Mouse (Mus musculus): Measurements from ENCODE around the gene Kif2c. TPM values are rescaled to one million over a fixed set of nuclear protein-coding genes. Genes with fewer than 3 reads are reported as not detected.

Gene Kif2c
- polyA plus RNA-seq, 1 experiment from 2014 or later = 77.6 TPM

DNA sequence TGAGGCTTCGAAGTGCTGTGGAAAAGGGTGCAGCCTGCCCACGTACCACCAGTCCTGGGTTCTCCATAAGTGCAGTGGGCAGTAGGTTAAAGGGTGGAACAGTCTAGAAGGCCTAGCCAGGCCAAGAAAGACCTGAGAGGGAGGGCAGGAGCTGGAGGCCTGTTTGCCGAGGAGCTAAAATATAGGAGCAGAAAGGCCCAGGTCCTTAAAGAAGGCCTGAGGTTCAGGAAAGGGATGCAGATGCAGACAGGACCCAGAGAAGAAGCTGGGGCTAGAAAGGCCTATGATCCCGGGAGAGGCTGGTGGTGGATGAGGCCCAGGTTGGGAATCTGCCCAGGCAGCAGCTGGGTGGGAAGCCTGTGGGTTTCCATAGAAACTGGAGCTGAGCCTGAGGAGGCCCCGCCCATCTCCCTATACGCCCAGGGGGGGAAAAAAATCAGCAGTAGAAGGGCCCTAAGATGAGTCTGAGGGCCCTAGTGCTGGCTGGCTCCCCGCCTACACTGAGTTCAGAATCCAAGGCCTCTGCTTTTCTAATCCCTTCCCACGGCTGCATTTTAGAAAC, 57.0 kb downstream of the Kif2c start, which contains the start of gene Btbd19:
TSS of gene Btbd19 (minus strand) at position 378 of the 562 bp plus-strand sequence.
- no peaks in the 10 kb centered on the region for H3K27me3 ChIP-seq (ENCODE audit: control insufficient read depth, insufficient read depth, low read depth, low read length)
- H3K4me3 ChIP-seq (ENCODE audit: low read length) = no peak within 1 kb of the TSS
- peak within 1 kb of the TSS; percentile 80 for H3K27ac ChIP-seq (ENCODE audit: low read length)
- H3K9me3 ChIP-seq (ENCODE audit: control insufficient read depth, low read length) = no peaks in the 10 kb centered on the region
- 0 out of 2 replicates have a peak within 1 kb of the TSS, but pooled peaks have one; percentile 11 for H3K4me2 ChIP-seq (ENCODE audit: low read depth, low read length)
- H3K9ac ChIP-seq (ENCODE audit: low read length) = peak within 1 kb of the TSS; percentile 42
- ATAC-seq (ENCODE audit: low read depth) = peak; percentile 70
- H3K36me3 ChIP-seq (ENCODE audit: control insufficient read depth, insufficient read depth, low read length) = no peaks in the 10 kb centered on the region
- peaks cover 28% of the 10 kb centered on the region for H3K4me1 ChIP-seq (replicated peaks; ENCODE audit: control insufficient read depth, insufficient read depth, low read length)
- 24% methylated on average over 8 of the region's 8 CpGs for WGBS

DNA sequence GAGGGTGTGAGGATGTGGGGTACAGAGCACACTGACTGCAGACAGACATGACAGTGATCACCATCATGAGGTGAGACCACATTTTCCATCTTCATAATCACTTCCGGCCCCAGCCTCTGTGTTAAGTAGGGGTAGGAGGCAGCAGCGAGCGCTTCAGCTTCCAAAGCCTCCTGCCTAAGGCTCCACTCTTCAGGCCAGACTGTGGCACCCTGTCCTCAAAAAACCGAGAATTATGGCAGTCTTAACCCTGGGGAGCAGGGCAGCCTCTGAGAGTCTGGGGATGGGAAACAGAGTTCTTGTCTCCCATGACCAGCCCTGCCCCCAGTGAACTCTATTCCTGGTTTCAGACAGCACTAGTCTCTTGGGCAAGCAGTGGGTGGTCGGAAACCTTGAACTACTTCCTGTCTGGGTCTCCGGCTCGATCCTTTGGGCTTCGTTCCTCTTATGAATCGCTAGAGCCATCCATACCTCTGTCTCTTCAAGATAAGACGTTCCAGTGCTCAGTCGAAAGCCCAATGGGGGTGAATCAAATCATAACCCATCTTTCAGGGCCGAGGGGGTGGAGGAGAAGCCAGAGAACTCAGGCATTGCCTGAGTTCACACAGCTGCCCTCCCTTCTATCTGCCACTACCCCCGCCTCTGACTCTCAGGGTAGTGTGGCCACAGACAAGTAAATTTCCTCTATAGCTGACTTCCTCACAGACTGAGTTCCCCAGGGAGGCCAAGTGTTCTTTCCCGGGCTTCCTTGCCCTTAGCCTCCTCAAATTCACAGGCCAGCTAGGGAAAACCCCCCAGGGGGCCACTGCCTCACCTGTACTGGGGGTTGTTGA, 57.7 kb downstream of the Kif2c start:
- Histone ChIP-seq H3K4me1 (replicated peaks; ENCODE audit: control insufficient read depth, insufficient read depth, low read length) (peaks cover 32% of the 10 kb centered on the region), H3K4me2 (ENCODE audit: low read depth, low read length) (0 out of 2 replicates have a peak overlapping the region, but pooled peaks have one; percentile 11), H3K27me3 (ENCODE audit: control insufficient read depth, insufficient read depth, low read depth, low read length) (no peaks in the 10 kb centered on the region), H3K27ac (ENCODE audit: low read length) (peak overlapping the region; percentile 80), H3K4me3 (ENCODE audit: low read length) (no peak overlapping the region), H3K9me3 (ENCODE audit: control insufficient read depth, low read length) (no peaks in the 10 kb centered on the region), H3K9ac (ENCODE audit: low read length) (peak overlapping the region; percentile 42), H3K36me3 (ENCODE audit: control insufficient read depth, insufficient read depth, low read length) (no peaks in the 10 kb centered on the region)
- 36% methylated on average over 14 of the region's 14 CpGs for WGBS
- ATAC-seq (ENCODE audit: low read depth) = no peak

DNA sequence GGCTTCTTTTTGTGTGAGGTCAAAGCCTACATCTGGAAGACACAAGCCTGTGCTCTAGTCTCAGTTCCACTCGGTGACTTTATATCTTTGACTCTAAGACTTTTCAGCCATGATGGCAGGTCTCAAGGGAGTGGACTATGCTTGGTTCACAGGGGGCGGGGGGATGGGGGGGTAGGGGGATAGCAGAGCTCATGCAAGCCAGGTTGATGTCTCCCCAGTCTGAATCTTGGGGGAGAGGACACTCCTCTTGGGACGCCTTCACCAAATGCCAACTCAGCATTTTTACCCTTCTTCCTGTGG, 58.3 kb downstream of the Kif2c start:
- Histone ChIP-seq H3K27ac (ENCODE audit: low read length) (peak overlapping the region; percentile 80; the same call in 1 of the 2 replicates), H3K4me2 (ENCODE audit: low read depth, low read length) (no peak overlapping the region), H3K4me1 (replicated peaks; ENCODE audit: control insufficient read depth, insufficient read depth, low read length) (peaks cover 34% of the 10 kb centered on the region)

DNA sequence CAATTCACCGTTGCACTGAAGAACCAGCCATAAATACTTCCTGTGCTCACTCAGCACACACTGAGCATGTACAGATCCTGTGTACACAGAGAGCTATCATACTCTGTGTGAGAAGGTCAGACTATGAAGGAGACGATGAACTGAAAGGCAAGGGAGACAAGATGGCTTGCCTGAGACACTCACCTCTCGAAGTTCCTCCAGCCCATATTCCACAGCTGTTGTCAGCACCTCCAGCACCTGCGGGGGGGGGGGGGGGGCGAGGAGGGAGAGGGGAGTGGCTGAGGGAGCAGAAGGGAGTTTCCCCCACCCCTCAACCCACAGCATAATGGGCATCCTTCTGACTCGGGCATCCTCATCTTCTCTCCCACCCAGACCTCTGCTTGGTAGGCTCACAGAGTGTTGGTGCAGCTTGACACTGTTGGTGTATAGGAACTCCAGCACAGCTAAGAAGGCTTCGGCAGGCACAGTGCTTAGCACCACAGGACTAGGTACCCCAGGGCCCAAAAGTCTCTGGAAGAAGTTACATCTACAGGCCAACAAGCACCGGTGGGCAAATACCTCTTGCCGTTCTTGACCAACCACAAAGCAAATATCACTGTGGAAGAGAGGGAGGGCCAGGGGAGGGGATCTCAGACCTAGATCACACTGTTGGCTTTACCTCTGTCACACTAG, 58.8 kb downstream of the Kif2c start:
- WGBS = 61% methylated on average over 7 of the region's 9 CpGs
- Histone ChIP-seq H3K9me3 (ENCODE audit: control insufficient read depth, low read length) (no peaks in the 10 kb centered on the region), H3K4me1 (replicated peaks; ENCODE audit: control insufficient read depth, insufficient read depth, low read length) (peaks cover 34% of the 10 kb centered on the region), H3K27ac (ENCODE audit: low read length) (no peak overlapping the region), H3K4me2 (ENCODE audit: low read depth, low read length) (no peak overlapping the region), H3K4me3 (ENCODE audit: low read length) (no peak overlapping the region), H3K36me3 (ENCODE audit: control insufficient read depth, insufficient read depth, low read length) (no peaks in the 10 kb centered on the region), H3K9ac (ENCODE audit: low read length) (no peak overlapping the region), H3K27me3 (ENCODE audit: control insufficient read depth, insufficient read depth, low read depth, low read length) (no peaks in the 10 kb centered on the region)
- ATAC-seq (ENCODE audit: low read depth) = no peak

More for the DNA sequence above, 58.3 kb downstream of the Kif2c start:
- Histone ChIP-seq H3K9ac (ENCODE audit: low read length) (no peak overlapping the region), H3K27me3 (ENCODE audit: control insufficient read depth, insufficient read depth, low read depth, low read length) (no peaks in the 10 kb centered on the region), H3K36me3 (ENCODE audit: control insufficient read depth, insufficient read depth, low read length) (no peaks in the 10 kb centered on the region), H3K4me3 (ENCODE audit: low read length) (no peak overlapping the region), H3K9me3 (ENCODE audit: control insufficient read depth, low read length) (no peaks in the 10 kb centered on the region)
- WGBS = 66% methylated on average over 3 of the region's 3 CpGs
- ATAC-seq (ENCODE audit: low read depth) = no peak

DNA sequence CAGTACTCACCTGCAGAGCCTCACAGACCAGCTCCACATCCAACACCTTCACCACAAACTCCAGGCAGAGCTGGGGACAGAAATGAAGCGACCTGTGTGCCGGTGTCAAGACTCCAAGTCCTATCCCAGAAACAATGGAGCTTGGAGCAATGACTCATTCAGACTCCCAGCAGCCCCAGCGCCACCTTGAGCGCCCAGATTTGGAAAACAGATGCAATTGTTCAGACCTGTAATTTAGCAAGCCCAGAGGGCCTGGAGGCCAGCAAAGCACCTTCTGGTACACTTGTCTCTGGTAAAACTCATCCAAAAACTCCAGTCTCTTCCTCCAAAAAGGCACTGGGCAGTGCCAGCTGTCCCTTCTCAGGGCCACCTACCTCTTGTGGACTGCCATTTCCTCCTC, 60.2 kb downstream of the Kif2c start:
- peaks cover 34% of the 10 kb centered on the region for H3K4me1 ChIP-seq (replicated peaks; ENCODE audit: control insufficient read depth, insufficient read depth, low read length)
- H3K36me3 ChIP-seq (ENCODE audit: control insufficient read depth, insufficient read depth, low read length) = no peaks in the 10 kb centered on the region
- no peaks in the 10 kb centered on the region for H3K9me3 ChIP-seq (ENCODE audit: control insufficient read depth, low read length)
- no peak overlapping the region for H3K27ac ChIP-seq (ENCODE audit: low read length)
- H3K9ac ChIP-seq (ENCODE audit: low read length) = no peak overlapping the region
- no peak overlapping the region for H3K4me3 ChIP-seq (ENCODE audit: low read length)
- H3K27me3 ChIP-seq (ENCODE audit: control insufficient read depth, insufficient read depth, low read depth, low read length) = no peaks in the 10 kb centered on the region
- WGBS = 74% methylated on average over 4 of the region's 4 CpGs
- no peak overlapping the region for H3K4me2 ChIP-seq (ENCODE audit: low read depth, low read length)
- no peak for ATAC-seq (ENCODE audit: low read depth)

DNA sequence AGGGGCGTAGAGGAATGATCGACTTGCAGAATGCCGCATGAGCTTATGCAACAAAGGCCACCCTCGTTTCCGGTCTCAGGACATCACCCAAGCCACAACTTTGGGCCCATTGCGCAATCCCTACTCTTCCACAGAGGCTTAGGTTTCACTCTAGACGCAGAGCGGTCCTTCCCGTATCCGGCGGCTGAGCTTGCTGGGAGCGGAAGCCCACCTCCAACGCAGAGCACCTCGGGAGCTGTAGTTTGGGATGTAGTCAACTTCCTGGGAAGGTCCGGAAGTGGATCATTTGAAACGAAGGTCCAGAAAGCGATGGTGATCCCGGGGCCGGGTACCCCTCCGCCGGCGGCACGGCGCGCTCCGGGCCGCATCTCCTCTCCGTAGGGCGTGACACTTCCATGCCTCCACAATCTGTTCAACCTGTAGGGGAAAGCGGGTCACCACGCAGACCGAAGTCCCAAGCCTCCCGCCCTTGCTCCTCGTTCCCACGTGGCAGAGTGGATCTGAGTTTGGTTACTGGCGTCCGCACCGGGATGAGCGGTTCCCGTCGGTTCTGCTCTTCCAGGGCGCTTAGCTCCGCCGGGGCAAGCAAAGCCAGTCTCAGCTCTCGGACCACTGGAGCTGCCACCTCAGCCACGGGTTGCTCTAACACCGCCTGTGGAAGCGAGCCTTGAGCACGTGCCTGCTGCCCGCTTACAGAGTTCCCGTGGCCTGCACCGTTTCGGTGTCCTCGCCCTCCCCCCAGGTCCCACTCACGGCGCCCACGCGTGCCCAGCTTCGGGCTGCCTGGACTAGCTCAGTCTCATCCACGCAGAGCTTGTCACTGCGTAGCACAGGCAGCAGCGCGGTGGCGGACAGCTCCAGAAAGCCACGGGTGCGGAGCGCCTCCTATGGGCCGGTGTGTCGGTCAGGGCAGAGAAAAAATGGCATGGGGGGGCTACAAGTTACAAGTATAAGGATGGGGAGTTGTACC, 61.7 kb downstream of the Kif2c start:
- no peaks in the 10 kb centered on the region for H3K9me3 ChIP-seq (ENCODE audit: control insufficient read depth, low read length)
- H3K9ac ChIP-seq (ENCODE audit: low read length) = peak overlapping the region; percentile 81
- peaks cover 28% of the 10 kb centered on the region for H3K4me1 ChIP-seq (replicated peaks; ENCODE audit: control insufficient read depth, insufficient read depth, low read length)
- H3K36me3 ChIP-seq (ENCODE audit: control insufficient read depth, insufficient read depth, low read length) = no peaks in the 10 kb centered on the region
- H3K4me3 ChIP-seq (ENCODE audit: low read length) = peak overlapping the region; percentile 83
- under 1% methylated on average over 69 of the region's 69 CpGs for WGBS
- peak overlapping the region; percentile 95 for H3K27ac ChIP-seq (ENCODE audit: low read length)
- ATAC-seq (ENCODE audit: low read depth) = peak; percentile 96
- no peaks in the 10 kb centered on the region for H3K27me3 ChIP-seq (ENCODE audit: control insufficient read depth, insufficient read depth, low read depth, low read length)
- H3K4me2 ChIP-seq (ENCODE audit: low read depth, low read length) = peak overlapping the region; percentile 85

DNA sequence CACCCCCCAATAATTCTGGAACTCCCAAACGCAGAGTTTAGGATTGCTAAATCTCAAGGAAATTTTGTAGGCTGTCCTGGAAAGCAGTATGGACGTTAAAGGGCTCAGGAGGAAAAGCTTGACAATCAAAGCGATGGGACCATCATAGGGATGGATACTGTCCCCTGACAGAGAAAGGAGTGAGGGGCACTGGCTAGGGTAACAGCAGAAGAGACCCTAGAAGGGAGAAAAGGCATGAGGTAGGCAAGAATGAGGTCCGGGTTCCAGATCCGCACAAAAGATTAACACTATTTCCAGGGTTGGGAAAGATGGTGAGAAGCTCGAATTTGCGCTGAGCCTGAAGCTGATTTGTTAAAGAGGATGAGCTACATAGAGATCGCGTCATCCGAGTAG, 62.4 kb downstream of the Kif2c start:
- Histone ChIP-seq H3K4me2 (ENCODE audit: low read depth, low read length) (peak overlapping the region; percentile 85), H3K4me3 (ENCODE audit: low read length) (peak overlapping the region; percentile 83), H3K27me3 (ENCODE audit: control insufficient read depth, insufficient read depth, low read depth, low read length) (no peaks in the 10 kb centered on the region), H3K27ac (ENCODE audit: low read length) (peak overlapping the region; percentile 95), H3K9me3 (ENCODE audit: control insufficient read depth, low read length) (no peaks in the 10 kb centered on the region), H3K4me1 (replicated peaks; ENCODE audit: control insufficient read depth, insufficient read depth, low read length) (peaks cover 21% of the 10 kb centered on the region), H3K36me3 (ENCODE audit: control insufficient read depth, insufficient read depth, low read length) (no peaks in the 10 kb centered on the region), H3K9ac (ENCODE audit: low read length) (peak overlapping the region; percentile 77)
- no peak; the same call in 1 of the 2 replicates for ATAC-seq (ENCODE audit: low read depth)
- WGBS = 3% methylated on average over 10 of the region's 10 CpGs

DNA sequence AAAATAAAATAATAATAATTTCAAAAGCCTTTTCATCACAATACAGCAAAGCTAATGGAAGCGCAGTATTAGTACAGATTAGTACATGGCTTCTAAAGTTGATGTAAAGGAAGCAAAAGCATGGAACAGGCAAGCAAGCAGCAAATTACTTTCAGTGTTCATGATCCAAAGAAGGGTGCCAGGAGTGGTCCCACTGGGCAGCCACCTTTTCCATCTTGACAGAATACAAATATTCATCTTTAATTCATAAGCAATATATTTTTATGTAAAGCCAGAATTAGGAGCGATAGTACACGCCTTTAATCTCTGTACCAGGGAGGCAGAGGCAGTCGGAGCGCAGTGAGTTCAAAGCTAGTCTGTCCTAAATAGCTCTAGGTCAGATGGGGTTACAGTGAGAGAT, 62.8 kb downstream of the Kif2c start:
- ATAC-seq (ENCODE audit: low read depth) = no peak
- no peaks in the 10 kb centered on the region for H3K27me3 ChIP-seq (ENCODE audit: control insufficient read depth, insufficient read depth, low read depth, low read length)
- peak overlapping the region; percentile 77 for H3K9ac ChIP-seq (ENCODE audit: low read length)
- H3K36me3 ChIP-seq (ENCODE audit: control insufficient read depth, insufficient read depth, low read length) = no peaks in the 10 kb centered on the region
- H3K4me1 ChIP-seq (replicated peaks; ENCODE audit: control insufficient read depth, insufficient read depth, low read length) = peaks cover 17% of the 10 kb centered on the region
- WGBS = 68% methylated on average over 5 of the region's 5 CpGs
- peak overlapping the region; percentile 83 for H3K4me3 ChIP-seq (ENCODE audit: low read length)
- H3K9me3 ChIP-seq (ENCODE audit: control insufficient read depth, low read length) = no peaks in the 10 kb centered on the region
- H3K27ac ChIP-seq (ENCODE audit: low read length) = peak overlapping the region; percentile 95
- H3K4me2 ChIP-seq (ENCODE audit: low read depth, low read length) = peak overlapping the region; percentile 85
